Mouse (Mus musculus): ENCODE data around the gene 2210408I21Rik.

Gene 2210408I21Rik

DNA sequence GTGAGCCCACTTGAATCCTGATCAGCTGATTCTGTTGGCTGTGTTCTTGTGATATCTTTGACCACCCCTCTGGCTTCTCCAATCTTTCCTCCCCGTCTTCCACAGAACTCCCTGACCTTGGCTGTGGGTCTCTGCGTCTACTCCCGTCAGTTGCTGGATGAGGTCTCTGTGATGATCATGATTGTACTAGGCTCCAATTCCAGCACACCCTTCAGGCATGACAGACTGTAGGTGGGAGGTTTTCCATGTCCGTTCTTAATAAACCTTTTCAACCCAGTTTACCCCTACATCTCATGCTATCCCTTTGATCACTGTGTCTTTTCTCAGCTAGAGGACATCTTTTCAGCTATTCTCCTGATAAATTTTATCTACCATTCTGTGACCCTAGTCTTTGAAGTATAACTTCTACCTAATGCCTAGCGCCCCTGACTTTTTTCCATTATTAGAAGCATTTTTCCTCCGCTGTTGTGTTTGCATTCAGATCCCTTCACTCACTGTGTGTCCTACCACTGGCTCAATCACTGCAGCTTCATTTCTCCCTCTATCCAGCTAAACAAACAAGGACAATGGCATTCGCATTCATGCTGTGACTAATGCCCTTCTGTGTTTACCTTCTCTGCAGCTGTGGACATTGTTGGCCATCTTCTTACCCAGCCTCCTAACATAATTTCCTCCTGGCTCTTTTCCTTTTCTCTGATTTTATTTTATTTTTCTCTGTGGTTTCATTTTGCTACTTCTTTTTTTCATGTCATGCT is 143.5 kb downstream of the 2210408I21Rik start:
- no peak for DNase-seq

DNA sequence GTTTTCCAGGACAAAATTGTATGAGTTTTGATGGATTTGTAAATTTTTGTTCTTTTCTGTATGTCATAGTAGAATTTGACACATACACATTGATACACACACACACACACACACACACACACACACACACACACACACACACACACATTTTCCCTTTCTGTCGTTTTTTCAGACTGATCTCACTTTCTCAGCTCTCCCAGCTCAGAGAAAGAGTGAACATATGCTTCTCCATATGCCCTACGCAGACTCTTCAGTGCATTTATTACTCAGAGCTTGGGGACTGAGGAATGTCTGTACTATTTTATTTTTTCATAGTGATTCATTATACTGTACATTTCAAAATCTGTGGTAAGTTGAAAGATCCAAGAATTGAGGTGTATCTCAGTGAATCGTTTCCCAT is 160.2 kb downstream of the 2210408I21Rik start:
- no peak for DNase-seq

DNA sequence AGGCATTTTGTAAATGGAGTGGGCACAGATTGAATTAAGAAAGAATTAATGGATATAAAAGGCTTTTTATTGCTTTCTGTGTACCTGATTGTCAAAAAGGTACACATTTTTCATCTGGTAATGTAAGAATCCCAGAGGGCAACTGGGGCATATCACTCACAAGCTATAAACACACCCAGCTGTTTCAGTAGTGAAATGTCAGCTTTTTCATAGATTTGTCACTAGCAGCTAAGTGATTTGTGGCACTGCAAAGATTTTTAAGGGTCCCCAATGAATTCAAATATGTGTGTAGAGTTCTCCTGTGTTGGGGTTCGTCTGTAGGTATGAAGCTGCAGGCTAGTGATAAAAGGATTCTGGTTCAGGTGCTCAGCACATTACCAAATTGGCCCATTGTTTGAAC is 188.8 kb downstream of the 2210408I21Rik start:
- no peak for DNase-seq

DNA sequence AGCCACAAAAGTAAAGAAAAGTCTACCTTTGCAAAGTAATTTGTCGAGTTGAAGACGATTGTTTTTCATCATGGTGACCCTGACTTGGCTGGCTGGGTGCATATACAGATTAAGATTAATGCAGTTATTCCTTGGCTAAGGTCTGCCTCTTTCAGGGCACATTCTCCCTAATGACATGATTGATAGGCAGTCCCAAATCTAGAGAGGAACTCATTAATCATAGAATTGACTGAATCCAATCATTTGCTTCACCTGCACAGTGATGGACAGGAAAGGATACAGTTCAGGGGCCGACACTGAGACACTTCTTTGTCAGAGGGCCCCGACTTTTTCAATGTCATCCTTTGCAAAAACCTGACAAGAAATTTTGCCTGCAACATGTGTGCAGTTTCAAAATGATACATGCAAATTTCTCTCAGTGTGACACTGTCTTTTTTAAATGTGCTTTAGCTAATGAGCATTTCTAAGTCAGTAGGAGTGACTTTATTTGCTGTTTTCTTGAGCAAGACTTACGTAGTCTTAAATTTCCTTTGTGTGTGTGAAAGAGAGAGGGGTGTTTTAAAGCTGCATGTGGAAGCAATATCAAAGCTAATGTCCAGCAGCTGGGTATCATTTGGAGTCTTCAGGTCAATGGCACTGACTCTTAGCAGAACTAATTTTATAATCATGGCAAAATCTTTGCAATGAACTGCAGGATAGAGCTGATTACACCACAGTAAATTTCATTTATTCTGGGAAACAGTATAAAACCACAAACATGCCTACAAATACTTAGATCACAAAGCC is 191.0 kb downstream of the 2210408I21Rik start:
- no peak for DNase-seq

DNA sequence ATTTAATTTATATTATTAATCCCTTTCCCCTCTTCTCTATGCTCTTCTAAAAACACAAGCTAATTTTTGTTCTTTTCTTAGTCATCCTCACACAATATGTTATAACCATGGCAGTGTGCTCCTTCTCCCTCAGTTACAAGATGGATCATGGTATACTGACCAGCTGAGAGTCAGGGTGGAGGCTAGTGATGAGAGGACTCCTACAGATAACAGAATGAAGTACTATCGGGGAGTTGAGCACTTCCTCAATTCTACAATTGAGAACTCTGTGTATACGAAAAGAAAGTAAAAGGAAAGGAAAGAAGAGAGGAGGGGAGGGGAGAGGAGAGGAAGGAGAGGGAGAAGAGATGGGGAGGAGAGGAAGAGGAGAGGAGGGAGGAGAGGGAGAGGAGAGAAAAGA is 206.8 kb downstream of the 2210408I21Rik start:
- DNase-seq = no peak

DNA sequence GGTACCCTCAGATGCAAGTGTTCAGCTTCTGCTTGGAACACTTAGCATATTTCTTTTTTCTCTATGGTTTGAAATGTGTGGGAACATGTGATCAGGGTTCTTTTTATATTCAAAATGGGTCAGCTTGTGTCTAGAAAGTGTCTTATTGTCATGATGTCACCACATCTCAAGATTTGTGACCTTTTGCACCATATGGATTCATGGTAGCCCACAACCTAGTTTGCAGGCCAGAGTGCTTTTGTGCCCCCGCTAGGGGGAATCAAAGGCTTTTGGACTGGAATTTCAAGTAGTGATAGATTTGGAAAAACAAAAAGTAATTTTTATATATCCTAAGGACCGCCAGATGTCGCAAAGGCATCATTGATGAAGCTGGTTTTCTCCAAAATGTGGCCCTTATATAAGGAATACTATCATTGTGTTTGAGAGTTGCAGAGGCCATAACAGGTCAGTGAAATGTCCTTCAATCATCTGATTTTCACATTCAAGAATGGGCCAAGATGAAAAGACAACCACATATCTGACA is 250.2 kb downstream of the 2210408I21Rik start:
- DNase-seq = no peak

DNA sequence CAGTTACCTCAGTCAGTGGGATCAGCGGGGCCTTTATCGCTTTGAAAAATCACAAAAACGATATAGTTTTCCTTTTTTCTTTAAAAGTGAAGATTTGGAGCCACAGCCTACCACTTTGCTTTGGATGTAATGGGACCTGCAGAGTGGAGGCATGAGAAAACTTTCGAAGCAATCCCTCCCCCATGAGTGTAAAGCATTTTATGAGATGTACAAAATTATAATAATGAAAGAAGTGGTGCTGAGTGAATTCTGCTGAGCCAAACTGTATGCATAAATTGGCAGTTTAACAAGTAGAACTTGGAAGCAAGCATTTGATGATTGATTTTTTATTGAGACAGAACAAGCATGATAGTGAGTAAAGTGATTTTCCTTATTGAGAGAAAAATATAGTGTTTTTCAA is 250.7 kb downstream of the 2210408I21Rik start:
- DNase-seq = no peak

DNA sequence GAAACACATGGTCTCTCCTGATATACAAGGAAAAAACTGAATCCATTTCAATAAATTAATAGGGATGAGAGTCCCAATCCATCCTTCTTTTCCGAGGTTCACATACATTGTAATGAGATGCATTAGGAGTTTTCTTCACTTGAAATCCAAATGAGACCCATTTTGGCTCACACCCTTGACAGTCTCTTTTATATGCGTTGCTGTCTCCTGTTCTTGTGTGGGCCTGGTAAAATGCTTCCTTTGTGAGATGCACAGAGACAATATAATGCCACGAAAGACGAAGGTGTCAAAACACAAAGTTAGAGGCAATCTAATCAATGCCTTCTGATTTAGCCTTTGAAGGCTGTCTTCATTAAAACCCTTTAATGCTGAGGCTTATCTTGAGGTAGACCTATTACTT is 252.8 kb downstream of the 2210408I21Rik start:
- DNase-seq = no peak

DNA sequence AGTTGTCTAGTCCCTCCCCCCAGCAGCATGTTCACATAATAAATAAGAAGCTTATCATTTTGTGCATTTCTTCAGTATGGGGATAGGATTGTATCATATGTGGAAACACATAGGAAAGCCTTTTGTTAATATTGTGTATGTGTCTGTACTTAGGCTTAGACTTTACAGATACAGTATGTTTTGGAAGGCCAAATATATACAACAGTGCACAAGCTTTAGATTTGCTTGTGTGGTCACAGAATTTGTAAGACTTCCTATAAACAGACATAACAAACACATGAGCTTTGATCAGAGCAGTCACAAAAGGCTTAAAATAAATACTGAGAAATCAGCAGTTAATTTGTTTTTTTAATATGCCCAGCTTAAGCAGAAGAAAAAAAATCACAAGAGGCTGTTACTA is 253.9 kb downstream of the 2210408I21Rik start:
- DNase-seq = no peak

DNA sequence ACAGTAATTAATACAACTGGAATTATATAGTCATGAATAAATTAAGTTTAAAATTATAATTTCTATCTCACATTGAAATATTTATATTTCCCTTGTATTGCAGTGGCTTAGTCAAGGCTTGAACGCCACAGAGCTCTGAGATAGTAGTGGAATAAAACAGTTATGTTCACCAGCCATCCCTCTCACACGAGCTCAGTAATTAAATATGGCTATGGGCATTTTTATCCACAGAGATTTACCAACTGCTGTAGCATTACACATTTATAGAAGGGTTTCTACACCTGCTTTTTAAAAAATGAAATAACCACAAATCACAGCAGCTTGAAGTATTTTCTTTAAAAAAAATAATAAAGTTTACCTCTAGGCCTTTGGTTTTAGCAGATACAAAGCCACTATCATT is 261.0 kb downstream of the 2210408I21Rik start:
- DNase-seq = no peak

DNA sequence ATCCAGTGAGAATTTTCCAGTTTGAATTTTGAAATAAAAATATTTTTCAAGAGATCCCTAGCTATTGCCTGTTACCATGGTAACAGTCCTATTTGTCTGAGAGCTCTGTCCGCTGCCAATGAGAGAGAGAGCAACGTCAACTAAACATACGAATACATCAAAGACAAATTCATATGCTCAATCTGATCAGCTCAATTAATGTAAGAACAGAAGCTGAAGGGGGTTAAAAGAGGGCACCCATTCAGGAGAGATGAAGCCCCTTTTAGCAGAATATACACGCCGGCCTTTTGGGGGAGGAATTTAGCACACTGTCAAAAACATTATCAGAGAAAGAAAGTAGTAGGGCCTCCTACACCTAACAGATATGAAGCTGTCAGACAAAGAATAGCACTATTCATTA is 261.6 kb downstream of the 2210408I21Rik start:
- DNase-seq = no peak

DNA sequence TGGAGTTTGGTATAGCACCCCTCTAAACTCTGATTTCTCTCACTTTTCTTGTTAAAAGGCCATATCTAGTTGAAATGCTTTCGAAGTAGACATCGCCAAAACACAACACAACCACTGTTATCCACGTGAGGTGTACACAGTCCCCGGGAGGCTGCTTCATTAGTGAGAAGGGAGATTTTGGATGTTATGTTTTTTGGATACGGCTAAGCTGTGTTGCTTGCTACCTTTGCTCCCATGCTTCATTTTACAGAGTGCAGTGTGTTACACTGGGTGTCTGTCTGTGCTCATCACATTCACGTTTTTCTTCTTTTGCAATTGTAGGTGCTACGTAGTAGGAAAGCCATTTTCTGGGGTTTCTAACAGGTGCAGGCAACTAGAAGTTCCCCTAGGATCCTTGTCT is 262.3 kb downstream of the 2210408I21Rik start:
- DNase-seq = no peak

DNA sequence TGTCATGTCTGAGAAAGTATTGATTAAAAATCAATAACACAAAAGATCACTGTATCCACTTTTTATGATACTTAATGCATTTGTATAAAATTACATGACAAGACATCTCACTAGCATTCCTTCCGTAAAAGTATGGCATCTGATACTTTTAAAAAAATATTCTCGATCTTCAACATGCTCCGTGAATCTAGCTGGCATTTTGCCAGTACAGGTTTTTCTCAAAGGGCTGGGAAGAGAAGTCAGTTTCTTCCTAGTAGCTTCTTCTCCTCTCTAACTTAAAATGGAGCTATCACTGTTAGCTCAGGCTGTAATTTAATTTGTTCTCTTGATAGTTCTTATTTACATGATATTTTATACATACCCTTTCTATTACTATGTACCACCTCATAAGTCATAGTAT is 263.1 kb downstream of the 2210408I21Rik start:
- DNase-seq = no peak

DNA sequence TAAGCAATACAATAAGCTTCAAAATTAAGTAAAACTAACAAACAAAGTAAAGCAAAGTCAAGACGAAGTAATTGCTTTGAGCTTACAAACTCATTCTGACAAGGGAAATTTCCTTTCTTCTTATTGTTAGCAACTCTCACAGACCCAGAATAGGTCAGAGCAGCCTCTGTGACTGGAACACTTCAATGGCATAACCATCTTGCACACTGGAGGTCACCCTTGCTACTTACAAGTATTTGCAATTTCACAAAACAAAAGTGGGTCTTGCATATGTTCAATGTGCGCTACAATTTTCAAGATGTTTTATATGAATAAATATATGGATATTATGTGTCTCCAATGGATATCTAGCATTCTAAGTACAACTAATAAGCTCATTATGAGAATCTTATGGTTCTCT is 265.4 kb downstream of the 2210408I21Rik start:
- no peak for DNase-seq

DNA sequence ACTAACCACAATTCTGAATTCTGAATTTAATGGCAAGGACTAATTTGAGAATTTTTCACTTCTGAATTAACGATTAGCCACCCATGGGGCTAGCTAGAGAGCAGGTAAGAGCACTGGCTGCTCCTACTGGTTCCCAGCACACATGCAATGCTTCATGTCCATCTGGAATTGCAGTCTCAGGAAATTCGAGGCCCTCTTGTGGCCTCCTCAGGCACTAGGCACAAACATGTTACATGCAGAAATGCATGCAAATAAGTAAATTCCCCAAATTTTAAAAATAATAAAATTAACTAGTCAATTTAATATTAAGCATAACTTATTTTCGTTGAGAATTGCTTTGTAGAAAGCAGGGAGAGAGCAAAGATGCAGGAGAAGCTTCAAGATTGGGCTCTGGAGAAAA is 273.2 kb downstream of the 2210408I21Rik start:
- DNase-seq = no peak

DNA sequence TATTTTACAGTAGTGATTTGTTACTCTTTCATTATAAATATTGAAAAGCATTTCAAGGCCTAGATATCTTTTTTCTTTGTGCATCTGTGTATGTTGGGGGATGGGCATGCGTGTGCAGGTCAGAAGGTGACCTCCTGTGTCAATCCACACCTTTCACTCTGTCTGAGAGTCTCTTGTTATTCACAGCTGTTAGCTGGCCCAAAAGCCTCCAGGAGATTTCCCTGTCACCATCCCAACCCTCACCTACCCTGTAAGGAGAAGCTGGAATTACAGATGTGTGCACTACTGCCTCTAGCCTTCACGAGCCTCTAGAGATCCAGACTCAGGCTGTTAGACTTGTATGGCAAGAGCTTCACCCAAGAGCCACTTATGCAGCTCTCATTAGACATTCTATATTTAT is 274.5 kb downstream of the 2210408I21Rik start:
- DNase-seq = no peak

DNA sequence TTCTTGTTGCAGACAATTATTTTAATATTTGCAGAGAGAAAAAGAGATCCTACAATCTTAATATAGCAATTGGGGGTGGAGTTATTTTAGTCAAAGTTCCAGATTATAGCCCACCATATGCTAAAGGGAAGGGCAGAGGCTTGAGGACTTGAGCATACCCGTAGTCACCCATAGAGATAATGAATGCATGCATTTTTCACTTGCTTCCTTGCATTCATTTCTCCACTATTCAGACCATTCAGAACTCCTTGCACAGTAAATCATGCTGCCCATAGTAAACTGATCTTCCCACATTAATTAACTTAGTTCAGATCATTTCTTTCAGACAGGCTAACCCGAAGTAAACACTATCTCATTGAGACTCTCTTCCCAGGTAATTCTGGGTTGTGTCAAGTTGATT is 277.5 kb downstream of the 2210408I21Rik start:
- no peak for DNase-seq

DNA sequence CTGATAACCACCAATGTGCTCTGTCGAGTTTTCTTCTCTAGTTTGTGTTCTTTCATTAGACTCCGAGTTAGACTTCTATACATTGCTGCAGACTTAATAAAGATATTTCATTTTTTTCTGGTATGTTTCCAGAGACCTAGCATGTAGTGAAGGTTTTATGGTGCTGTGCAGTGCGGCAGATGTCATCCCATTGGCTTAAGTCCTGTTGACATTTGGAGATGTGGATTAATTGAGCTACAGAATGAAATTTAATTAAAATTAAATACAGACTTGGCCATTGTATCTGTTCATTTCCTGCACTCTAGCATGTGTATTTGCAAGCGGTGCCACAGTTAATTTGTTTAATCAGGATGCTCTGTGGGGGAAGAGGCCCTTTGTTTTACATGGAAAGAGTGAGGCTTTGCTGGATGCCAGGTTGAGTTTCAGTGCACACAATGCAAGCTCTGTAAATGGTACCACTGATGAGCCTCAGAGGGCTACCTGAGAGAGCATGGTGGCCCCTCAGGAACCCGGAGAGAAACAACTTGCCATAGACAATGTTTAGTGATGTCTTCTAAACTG is 314.7 kb downstream of the 2210408I21Rik start:
- DNase-seq = no peak

DNA sequence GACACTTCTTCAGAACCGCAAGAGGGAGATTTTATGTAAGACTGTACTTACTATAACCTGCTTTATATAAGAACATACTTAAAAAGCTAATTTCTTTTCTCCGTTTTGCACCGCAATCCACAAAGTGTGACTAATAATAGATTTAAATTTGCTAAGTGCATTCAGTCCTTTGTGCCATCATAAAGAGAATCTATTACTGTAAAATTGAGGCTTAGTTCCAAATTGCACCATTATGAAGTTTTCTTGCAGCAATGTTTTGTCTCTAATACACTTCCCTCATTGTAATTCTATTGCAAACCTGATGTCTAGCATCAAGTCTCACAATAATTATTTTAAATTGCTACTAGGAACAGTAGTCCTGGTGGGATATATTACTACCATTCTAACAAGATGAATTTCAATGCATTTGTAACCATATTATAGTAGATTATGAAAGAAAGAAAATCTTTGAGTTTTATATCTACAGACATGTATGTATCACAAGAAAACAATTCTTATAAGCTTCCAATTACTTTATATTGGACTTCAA is 334.8 kb downstream of the 2210408I21Rik start:
- no peak for DNase-seq

DNA sequence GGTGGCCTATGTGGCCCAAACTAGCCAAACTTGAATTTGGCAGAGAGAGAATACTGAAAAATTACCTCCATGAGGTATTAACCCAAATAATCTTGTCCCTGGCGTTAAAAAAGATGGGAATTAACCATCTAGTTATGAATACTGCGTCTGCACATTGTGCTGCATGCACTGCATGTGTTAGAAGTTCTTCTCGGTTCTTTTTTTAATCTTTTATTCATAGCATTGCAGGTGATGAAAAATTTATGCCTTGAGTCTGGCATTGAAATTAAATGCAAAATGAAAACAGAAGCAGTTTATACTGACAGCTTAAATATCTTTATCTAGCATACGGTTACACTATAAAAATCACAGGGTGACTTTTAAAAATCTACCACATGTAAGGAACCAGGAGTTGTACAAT is 341.1 kb downstream of the 2210408I21Rik start:
- no peak for DNase-seq

DNA sequence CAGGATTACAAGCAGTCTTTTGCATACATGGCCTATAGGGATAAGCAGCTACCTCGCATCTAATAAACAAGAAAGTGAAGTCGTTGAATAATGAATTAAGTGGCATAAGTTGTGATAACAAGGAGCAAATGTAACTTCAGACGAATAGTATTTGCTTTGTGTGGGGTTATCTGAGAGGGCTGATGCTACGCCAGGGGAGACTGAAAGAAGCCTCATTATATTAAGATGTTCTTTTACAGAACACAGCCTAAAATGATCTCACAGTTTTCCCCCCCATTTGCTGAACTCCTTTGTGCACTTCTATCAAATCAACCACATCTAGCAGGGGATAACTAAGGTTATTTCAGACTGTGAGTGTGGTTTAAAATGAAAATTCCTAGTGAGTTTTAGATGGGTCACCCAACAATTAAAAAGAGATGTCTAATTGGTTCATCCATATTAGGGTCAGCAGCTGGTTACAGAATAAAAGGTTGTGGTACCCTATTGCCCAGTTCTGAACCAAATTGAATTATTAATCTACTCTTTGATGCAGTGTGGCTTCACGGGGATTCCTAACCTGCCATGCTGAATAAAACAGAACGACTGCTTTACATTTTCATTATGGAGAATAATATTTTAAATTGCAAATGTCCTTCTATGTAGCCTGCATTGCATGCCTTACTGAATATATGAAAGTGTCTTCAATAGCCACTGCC is 343.2 kb downstream of the 2210408I21Rik start:
- no peak for DNase-seq

DNA sequence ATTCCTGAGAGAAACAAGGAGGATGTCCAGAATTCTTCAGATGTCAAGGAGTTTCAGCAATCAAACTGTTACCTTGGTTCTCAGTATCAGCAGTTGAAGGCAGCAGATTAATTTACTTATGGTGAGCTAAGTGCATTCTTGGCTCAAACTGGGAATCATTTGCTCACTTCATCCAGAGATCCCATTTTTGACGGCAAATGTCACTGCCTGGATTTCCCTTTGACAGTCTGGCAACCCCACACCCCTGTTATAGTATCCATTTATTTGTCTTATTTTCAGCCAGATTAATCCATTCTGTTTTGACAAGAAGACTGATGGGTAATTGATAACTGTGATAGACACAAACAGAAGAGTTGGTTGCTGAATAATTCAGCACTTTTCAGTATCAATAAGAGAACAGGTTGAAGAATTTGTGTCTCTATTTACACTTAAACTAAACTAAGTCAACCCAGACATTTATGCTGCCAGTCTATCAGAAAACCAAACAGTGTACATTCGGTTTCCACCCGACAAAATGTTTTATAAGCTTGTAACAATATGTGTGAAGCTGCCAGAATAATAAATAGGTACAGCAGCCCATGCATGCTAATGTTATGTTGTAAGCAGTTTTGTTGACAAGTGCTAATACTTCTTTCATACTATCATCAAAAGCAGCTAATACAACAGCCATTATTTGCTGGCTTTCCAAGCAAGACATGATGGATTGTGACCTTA is 354.8 kb downstream of the 2210408I21Rik start:
- DNase-seq = no peak

All from cerebellum, adult 9-11 months (tissue).